Mouse (Mus musculus) megakaryocyte-erythroid progenitor cell, adult 5-6 weeks (primary cell): ENCODE results near the gene Faim2. TPM values are rescaled to one million over a fixed set of nuclear protein-coding genes. Genes with fewer than 3 reads are reported as not detected.

Experiments
- total RNA-seq, 2 experiments: library from RNA; stranded (forward) in 1 of 2; stranded (reverse) in 1 of 2; fragments of 200-1000, 215-1000 nt in 1 of 2; fragments of >200 nt in 1 of 2; fragmentation: Nextera tagmentation in 1 of 2; gene quantifications; 2 replicates each; pipeline ENCODE4 v1.2.3; 2014 to 2017

The Faim2 gene
- total RNA-seq, 2 experiments from 2014 or later = not detected

Other genes with a start within 250 kb of the Faim2 start
- 26.2 and 41.2 TPM in 2 replicates for gene Prpf40b, start 233.1 kb downstream of the Faim2 start, total RNA-seq (2014; fragmentation: Nextera tagmentation)
- gene Prpf40b, start 233.1 kb downstream of the Faim2 start, total RNA-seq (2017) = 1.4 and 3.5 TPM in 2 replicates
- not detected in 2 replicates for gene Fam186b, start 232.3 kb downstream of the Faim2 start, total RNA-seq (2014; fragmentation: Nextera tagmentation)
- not detected in 2 replicates for gene Fam186b, start 232.3 kb downstream of the Faim2 start, total RNA-seq (2017)
- gene Fmnl3, start 157.7 kb downstream of the Faim2 start, total RNA-seq (2014; fragmentation: Nextera tagmentation) = 0.70 and 4.9 TPM in 2 replicates
- gene Fmnl3, start 157.7 kb downstream of the Faim2 start, total RNA-seq (2017) = 0.61 and 1.8 TPM in 2 replicates
- gene Tmbim6, start 135.3 kb downstream of the Faim2 start, total RNA-seq (2014; fragmentation: Nextera tagmentation) = 165 and 208 TPM in 2 replicates
- 86.9 and 93.6 TPM in 2 replicates for gene Tmbim6, start 135.3 kb downstream of the Faim2 start, total RNA-seq (2017)
- gene Nckap5l, start 70.4 kb downstream of the Faim2 start, total RNA-seq (2014; fragmentation: Nextera tagmentation) = 1.6 and 16.0 TPM in 2 replicates
- 0.52 and 7.4 TPM in 2 replicates for gene Nckap5l, start 70.4 kb downstream of the Faim2 start, total RNA-seq (2017)
- gene Bcdin3d, start 53.4 kb downstream of the Faim2 start, total RNA-seq (2014; fragmentation: Nextera tagmentation) = 6.5 and 11.4 TPM in 2 replicates
- gene Bcdin3d, start 53.4 kb downstream of the Faim2 start, total RNA-seq (2017) = 5.3 and 6.6 TPM in 2 replicates
- gene Aqp2, start 50.9 kb upstream of the Faim2 start, total RNA-seq (2014; fragmentation: Nextera tagmentation) = not detected in 2 replicates
- not detected in 2 replicates for gene Aqp2, start 50.9 kb upstream of the Faim2 start, total RNA-seq (2017)
- not detected in 2 replicates for gene Aqp5, start 62.6 kb upstream of the Faim2 start, total RNA-seq (2014; fragmentation: Nextera tagmentation)
- gene Aqp5, start 62.6 kb upstream of the Faim2 start, total RNA-seq (2017) = not detected in 2 replicates
- gene Aqp6, start 73.2 kb upstream of the Faim2 start, total RNA-seq (2014; fragmentation: Nextera tagmentation) = not detected in 2 replicates
- gene Aqp6, start 73.2 kb upstream of the Faim2 start, total RNA-seq (2017) = not detected in 2 replicates
- 31.1 and 62.5 TPM in 2 replicates for gene Racgap1, start 123.5 kb upstream of the Faim2 start, total RNA-seq (2014; fragmentation: Nextera tagmentation)
- 38.5 and 45.9 TPM in 2 replicates for gene Racgap1, start 123.5 kb upstream of the Faim2 start, total RNA-seq (2017)
- gene Asic1, start 142.2 kb upstream of the Faim2 start, total RNA-seq (2014; fragmentation: Nextera tagmentation) = not detected in 2 replicates
- gene Asic1, start 142.2 kb upstream of the Faim2 start, total RNA-seq (2017) = 0.33 TPM in 1 of 2 replicates, not detected in the other
- 29.2 and 37.5 TPM in 2 replicates for gene Smarcd1, start 174.0 kb upstream of the Faim2 start, total RNA-seq (2014; fragmentation: Nextera tagmentation)
- 10.5 and 28.6 TPM in 2 replicates for gene Smarcd1, start 174.0 kb upstream of the Faim2 start, total RNA-seq (2017)
- not detected in 2 replicates for gene Gm17349, start 177.3 kb upstream of the Faim2 start, total RNA-seq (2014; fragmentation: Nextera tagmentation)
- not detected in 2 replicates for gene Gm17349, start 177.3 kb upstream of the Faim2 start, total RNA-seq (2017)
- gene Gpd1, start 189.3 kb upstream of the Faim2 start, total RNA-seq (2014; fragmentation: Nextera tagmentation) = 0.49 TPM in 1 of 2 replicates, not detected in the other
- gene Gpd1, start 189.3 kb upstream of the Faim2 start, total RNA-seq (2017) = 0.23 TPM in 1 of 2 replicates, not detected in the other
- gene Cox14, start 197.5 kb upstream of the Faim2 start, total RNA-seq (2014; fragmentation: Nextera tagmentation) = 60.9 and 68.1 TPM in 2 replicates
- 17.2 and 30.4 TPM in 2 replicates for gene Cox14, start 197.5 kb upstream of the Faim2 start, total RNA-seq (2017)
- 2.4 and 7.2 TPM in 2 replicates for gene Cers5, start 244.7 kb upstream of the Faim2 start, total RNA-seq (2014; fragmentation: Nextera tagmentation)
- 2.2 and 8.3 TPM in 2 replicates for gene Cers5, start 244.7 kb upstream of the Faim2 start, total RNA-seq (2017)